Mouse (Mus musculus): ENCODE results near the gene Gm20532. TPM values are rescaled to one million over a fixed set of nuclear protein-coding genes. Genes with fewer than 3 reads are reported as not detected.

The Gm20532 gene
- total and polyA plus RNA-seq, 3 experiments: 0.15 TPM; not detected in 2

DNA sequence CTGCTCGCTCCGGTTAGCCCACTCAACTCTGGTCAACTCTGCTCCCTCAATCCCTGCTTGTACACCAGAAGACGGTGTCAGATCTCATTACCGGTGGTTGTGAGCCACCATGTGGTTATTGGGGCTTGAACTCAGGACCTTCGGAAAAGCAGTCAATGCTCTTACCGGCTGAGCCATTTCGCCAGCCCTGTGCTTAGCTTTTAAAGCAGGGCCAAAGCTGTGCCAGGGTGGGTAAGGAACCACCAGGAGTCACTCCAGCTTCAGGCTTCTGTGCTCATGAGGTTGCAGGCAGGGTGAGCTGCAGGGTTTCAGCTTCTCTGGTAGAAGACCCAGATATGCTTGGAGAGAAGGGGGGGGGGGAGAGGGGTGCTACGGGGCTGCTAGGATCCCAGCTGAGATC, 18.9 kb downstream of the Gm20532 start:
- Histone ChIP-seq H3K9ac (ENCODE audit: control insufficient read depth, low read depth, low read length, poor library complexity, severe bottlenecking) (no peak overlapping the region), H3K27ac (ENCODE audit: control insufficient read depth, low read depth, low read length) (no peak overlapping the region), H3K4me3 (ENCODE audit: control insufficient read depth in 1 of 2, insufficient read depth in 1 of 2, low read depth in 2 of 2, low read length in 2 of 2) (no peak overlapping the region), H3K27me3 (ENCODE audit: control insufficient read depth in 1 of 2, insufficient read depth in 2 of 2, low read length in 2 of 2) (peaks cover 2 to 9% of the 10 kb centered on the region in 2 experiments; a peak in 3 of 4 replicates), H3K4me1 (ENCODE audit: control insufficient read depth in 1 of 2, insufficient read depth in 2 of 2, low read length in 2 of 2) (no peaks in the 10 kb centered on the region; a peak in 1 of 4 replicates), H3K79me2 (ENCODE audit: control insufficient read depth, insufficient read depth, low read length, poor library complexity) (no peaks in the 10 kb centered on the region; the same call in 1 of the 2 replicates), H3K36me3 (ENCODE audit: control insufficient read depth in 1 of 2, insufficient read depth in 2 of 2, low read length in 2 of 2) (no peaks in the 10 kb centered on the region), H3K9me3 (replicated peaks; ENCODE audit: insufficient read depth, low read length) (no peaks in the 10 kb centered on the region)
- TF ChIP-seq POLR2AphosphoS5 (IDR thresholded peaks at IDR 0.05; ENCODE audit: borderline replicate concordance, low read depth, low read length) (no peak), HCFC1 (IDR thresholded peaks at IDR 0.05; ENCODE audit: low read depth, low read length) (no peak), RAD21 (IDR thresholded peaks at IDR 0.05; ENCODE audit: low read depth, low read length) (no peak)
- no peak for DNase-seq (ENCODE audit: low read depth, low spot score)

GRCm38 (mm10) chr2:26606579-26606978, 20.1 kb downstream of the Gm20532 start:
- no peaks in the 10 kb centered on the region; a peak in 1 of 4 replicates for H3K4me1 ChIP-seq (ENCODE audit: control insufficient read depth in 1 of 2, insufficient read depth in 2 of 2, low read length in 2 of 2)
- H3K4me3 ChIP-seq (ENCODE audit: control insufficient read depth in 1 of 2, insufficient read depth in 1 of 2, low read depth in 2 of 2, low read length in 2 of 2): no peak overlapping the region
- H3K79me2 ChIP-seq (ENCODE audit: control insufficient read depth, insufficient read depth, low read length, poor library complexity): no peaks in the 10 kb centered on the region; the same call in 1 of the 2 replicates

DNA sequence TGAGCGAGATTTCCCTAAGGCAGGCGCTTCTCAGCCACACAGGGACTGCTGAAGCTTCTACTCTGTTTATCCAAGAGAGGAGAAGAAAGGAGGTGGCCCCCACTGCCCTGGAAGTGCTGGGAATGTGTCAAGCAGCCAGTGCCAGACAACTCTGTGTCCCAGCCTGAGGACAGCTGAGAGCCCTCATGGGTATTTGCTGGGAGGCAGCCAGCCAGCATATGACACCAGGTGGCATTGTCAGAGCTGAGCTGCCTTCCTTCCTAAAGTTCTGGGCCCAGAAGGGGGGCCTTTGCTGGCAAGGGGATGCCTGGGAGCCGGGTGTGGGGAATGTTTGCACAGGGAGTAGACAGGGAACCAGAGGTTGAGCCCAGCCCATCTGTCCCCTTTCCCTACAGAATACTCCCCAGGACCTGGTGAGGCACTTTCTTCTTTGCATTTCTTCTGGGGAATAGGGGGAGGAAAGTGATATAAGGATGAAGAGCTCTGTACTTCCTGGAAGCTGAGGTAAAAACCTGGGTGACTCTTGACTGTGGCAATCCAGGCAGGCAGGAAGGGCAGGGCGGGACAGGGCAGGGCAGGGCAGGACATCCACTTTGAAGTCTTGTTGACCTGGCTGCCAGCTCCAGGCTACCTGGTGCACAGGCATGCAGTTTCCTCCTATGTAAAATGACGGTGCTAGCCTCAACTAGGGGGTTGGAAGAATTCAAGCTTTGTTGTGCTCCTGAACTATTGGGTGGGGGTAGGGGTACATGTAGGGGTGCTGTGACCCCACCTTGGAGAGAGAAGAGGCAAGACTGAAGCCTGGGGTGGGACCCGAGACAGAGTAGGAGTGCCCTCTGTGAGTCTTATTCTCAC, 20.8 kb downstream of the Gm20532 start:
- H3K4me3 ChIP-seq (ENCODE audit: control insufficient read depth in 1 of 2, insufficient read depth in 1 of 2, low read depth in 2 of 2, low read length in 2 of 2): no peak overlapping the region
- peaks cover 2 to 15% of the 10 kb centered on the region in 2 experiments; a peak in 3 of 4 replicates for H3K27me3 ChIP-seq (ENCODE audit: control insufficient read depth in 1 of 2, insufficient read depth in 2 of 2, low read length in 2 of 2)
- TF ChIP-seq BHLHE40 (IDR thresholded peaks at IDR 0.05; ENCODE audit: borderline replicate concordance, low read depth, low read length) (no peak), SMC3 (IDR thresholded peaks at IDR 0.05; ENCODE audit: low read depth, low read length) (no peak), MEF2A (IDR thresholded peaks at IDR 0.05; ENCODE audit: extremely low read depth, insufficient replicate concordance, low read depth, low read length, poor library complexity, severe bottlenecking) (no peak), MAFK (IDR thresholded peaks at IDR 0.05; ENCODE audit: borderline replicate concordance, low read depth, low read length) (no peak), HCFC1 (IDR thresholded peaks at IDR 0.05; ENCODE audit: low read depth, low read length) (no peak), TCF12 (IDR thresholded peaks at IDR 0.05; ENCODE audit: low read depth, low read length) (no peak), RAD21 (IDR thresholded peaks at IDR 0.05; ENCODE audit: low read depth, low read length) (no peak), JUND (IDR thresholded peaks at IDR 0.05; ENCODE audit: low read depth, low read length) (no peak), POLR2A (IDR thresholded peaks at IDR 0.05; ENCODE audit: control insufficient read depth in 1 of 2, insufficient read depth in 1 of 2, low read depth in 1 of 2, low read length in 2 of 2, poor library complexity in 1 of 2) (no peak), TBP (IDR thresholded peaks at IDR 0.05; ENCODE audit: low read depth, low read length) (no peak), E2F4 (IDR thresholded peaks at IDR 0.05; ENCODE audit: borderline replicate concordance, low read depth, low read length) (no peak), SIN3A (IDR thresholded peaks at IDR 0.05; ENCODE audit: low read length) (no peak)
- H3K36me3 ChIP-seq (ENCODE audit: control insufficient read depth in 1 of 2, insufficient read depth in 2 of 2, low read length in 2 of 2): no peaks in the 10 kb centered on the region
- DNase-seq (ENCODE audit: low read depth, low spot score): no peak
- H3K79me2 ChIP-seq (ENCODE audit: control insufficient read depth, insufficient read depth, low read length, poor library complexity): no peaks in the 10 kb centered on the region; the same call in 1 of the 2 replicates
- no peak overlapping the region for H3K9ac ChIP-seq (ENCODE audit: control insufficient read depth, low read depth, low read length, poor library complexity, severe bottlenecking)
- no peaks in the 10 kb centered on the region; a peak in 1 of 4 replicates for H3K4me1 ChIP-seq (ENCODE audit: control insufficient read depth in 1 of 2, insufficient read depth in 2 of 2, low read length in 2 of 2)
- no peaks in the 10 kb centered on the region for H3K9me3 ChIP-seq (replicated peaks; ENCODE audit: insufficient read depth, low read length)
- H3K27ac ChIP-seq (ENCODE audit: control insufficient read depth, low read depth, low read length): no peak overlapping the region

More at GRCm38 (mm10) chr2:26606579-26606978, 20.1 kb downstream of the Gm20532 start:
- Histone ChIP-seq H3K9ac (ENCODE audit: control insufficient read depth, low read depth, low read length, poor library complexity, severe bottlenecking) (no peak overlapping the region), H3K27ac (ENCODE audit: control insufficient read depth, low read depth, low read length) (no peak overlapping the region), H3K27me3 (ENCODE audit: control insufficient read depth in 1 of 2, insufficient read depth in 2 of 2, low read length in 2 of 2) (peaks cover 2 to 15% of the 10 kb centered on the region in 2 experiments; a peak in 3 of 4 replicates), H3K36me3 (ENCODE audit: control insufficient read depth in 1 of 2, insufficient read depth in 2 of 2, low read length in 2 of 2) (no peaks in the 10 kb centered on the region), H3K9me3 (replicated peaks; ENCODE audit: insufficient read depth, low read length) (no peaks in the 10 kb centered on the region)
- no peak for TF ChIP-seq POLR2AphosphoS2 (IDR thresholded peaks at IDR 0.05; ENCODE audit: low read length)
- TF ChIP-seq RCOR1 (IDR thresholded peaks at IDR 0.05; ENCODE audit: low read depth, low read length): no peak
- DNase-seq (ENCODE audit: low read depth, low spot score): no peak
